Mouse (Mus musculus) lung, adult 2 months (tissue): ENCODE data around the gene Krt9.

Experiments used
- CTCF ChIP-seq: fragments of 200-500 bp; IDR thresholded peaks from 2 replicates; pipeline ENCODE4 v1.5.1; 2011; ENCODE audit warnings: mild to moderate bottlenecking, low read length, control low read depth; ENCODE audit not compliant: insufficient read depth
- POLR2A ChIP-seq: fragments of 200-500 bp; IDR thresholded peaks from 2 replicates; pipeline ENCODE4 v1.6.1; 2011; ENCODE audit warnings: low read depth, mild to moderate bottlenecking, control low read depth, low read length, borderline replicate concordance; ENCODE audit errors: extremely low read depth

DNA sequence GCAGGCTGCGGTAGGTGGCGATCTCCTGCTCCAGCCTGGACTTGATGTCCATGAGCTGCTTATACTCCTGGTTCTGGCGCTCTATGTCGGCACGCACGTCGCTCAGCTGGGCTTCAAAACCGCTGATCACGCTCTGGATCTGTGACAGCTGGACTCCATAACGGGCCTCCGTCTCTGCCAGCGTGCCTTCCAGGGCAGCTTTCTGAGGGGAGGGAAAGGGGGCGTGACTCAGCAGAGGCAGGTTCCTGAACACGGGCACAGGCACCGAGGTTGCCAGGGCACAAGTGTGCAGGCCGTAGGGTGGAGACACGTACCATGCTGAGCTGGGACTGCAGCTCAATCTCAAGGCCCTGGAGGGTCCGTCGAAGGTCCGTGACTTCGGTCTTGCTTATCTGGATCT, 52.1 kb downstream of the Krt9 start:
- TF ChIP-seq CTCF (no peak), POLR2A (no peak)
